Mouse (Mus musculus): ENCODE measurements around the gene Ypel5. TPM values are rescaled to one million over a fixed set of nuclear protein-coding genes. Genes with fewer than 3 reads are reported as not detected.
A peak's percentile ranks its signal among the peaks of the same experiment; 100 is the strongest.

Gene Ypel5
- polyA plus RNA-seq, 1 experiment: not detected

- peaks cover 15% of the 10 kb centered on the region for H3K4me1 ChIP-seq (ENCODE audit: control insufficient read depth, insufficient read depth, low read length)
- TF ChIP-seq POLR2A (IDR thresholded peaks at IDR 0.05; ENCODE audit: insufficient read depth, low read depth, low read length) (no peak), CTCF (IDR thresholded peaks at IDR 0.05; ENCODE audit: insufficient read depth, low read depth, low read length) (peak; percentile 56; the same call in 1 of the 2 replicates)
- H3K4me3 ChIP-seq (ENCODE audit: insufficient read depth, low read depth, low read length): no peak overlapping the region
- WGBS: 19% methylated on average over 12 of the region's 12 CpGs
- no peak overlapping the region for H3K27ac ChIP-seq (ENCODE audit: insufficient read depth, low read depth, low read length)
Observed at GRCm38 (mm10) chr17:72813419-72814315, 22.6 kb upstream of the Ypel5 start.

- peaks cover 21% of the 10 kb centered on the region for H3K4me1 ChIP-seq (ENCODE audit: control insufficient read depth, insufficient read depth, low read length)
- no peak overlapping the region for H3K4me3 ChIP-seq (ENCODE audit: insufficient read depth, low read depth, low read length)
- no peak for TF ChIP-seq CTCF (IDR thresholded peaks at IDR 0.05; ENCODE audit: insufficient read depth, low read depth, low read length)
- TF ChIP-seq POLR2A (IDR thresholded peaks at IDR 0.05; ENCODE audit: insufficient read depth, low read depth, low read length): no peak
- 34% methylated on average over 5 of the region's 5 CpGs for WGBS
- peak overlapping the region; percentile 96 for H3K27ac ChIP-seq (ENCODE audit: insufficient read depth, low read depth, low read length)
Observed at GRCm38 (mm10) chr17:72817574-72817973, 18.7 kb upstream of the Ypel5 start.

- WGBS: 47% methylated on average over 2 of the region's 2 CpGs
- Histone ChIP-seq H3K4me3 (ENCODE audit: insufficient read depth, low read depth, low read length) (no peak overlapping the region), H3K27ac (ENCODE audit: insufficient read depth, low read depth, low read length) (no peak overlapping the region), H3K4me1 (ENCODE audit: control insufficient read depth, insufficient read depth, low read length) (peaks cover 18% of the 10 kb centered on the region)
- TF ChIP-seq POLR2A (IDR thresholded peaks at IDR 0.05; ENCODE audit: insufficient read depth, low read depth, low read length): no peak
- no peak for TF ChIP-seq CTCF (IDR thresholded peaks at IDR 0.05; ENCODE audit: insufficient read depth, low read depth, low read length)
Observed at GRCm38 (mm10) chr17:72819714-72820113, 16.5 kb upstream of the Ypel5 start.

GRCm38 (mm10) chr17:72820425-72820824 lies 15.8 kb upstream of the Ypel5 start:
- H3K27ac ChIP-seq (ENCODE audit: insufficient read depth, low read depth, low read length): peak overlapping the region; percentile 45; the same call in 1 of the 2 replicates
- H3K4me3 ChIP-seq (ENCODE audit: insufficient read depth, low read depth, low read length): no peak overlapping the region
- peaks cover 18% of the 10 kb centered on the region for H3K4me1 ChIP-seq (ENCODE audit: control insufficient read depth, insufficient read depth, low read length)
- 44% methylated on average over 4 of the region's 4 CpGs for WGBS
- TF ChIP-seq CTCF (IDR thresholded peaks at IDR 0.05; ENCODE audit: insufficient read depth, low read depth, low read length) (no peak), POLR2A (IDR thresholded peaks at IDR 0.05; ENCODE audit: insufficient read depth, low read depth, low read length) (no peak)

- H3K27ac ChIP-seq (ENCODE audit: insufficient read depth, low read depth, low read length): no peak overlapping the region
- 83% methylated on average over 1 of the region's 1 CpGs for WGBS
- TF ChIP-seq CTCF (IDR thresholded peaks at IDR 0.05; ENCODE audit: insufficient read depth, low read depth, low read length) (no peak), POLR2A (IDR thresholded peaks at IDR 0.05; ENCODE audit: insufficient read depth, low read depth, low read length) (no peak)
- H3K4me3 ChIP-seq (ENCODE audit: insufficient read depth, low read depth, low read length): no peak overlapping the region
- H3K4me1 ChIP-seq (ENCODE audit: control insufficient read depth, insufficient read depth, low read length): peaks cover 16% of the 10 kb centered on the region
Observed at GRCm38 (mm10) chr17:72821923-72822322, 14.3 kb upstream of the Ypel5 start.

- H3K27ac ChIP-seq (ENCODE audit: insufficient read depth, low read depth, low read length): no peak overlapping the region
- 90% methylated on average over 3 of the region's 3 CpGs for WGBS
Observed at GRCm38 (mm10) chr17:72826916-72827534, 9.2 kb upstream of the Ypel5 start.

GRCm38 (mm10) chr17:72828027-72828678 lies 8.1 kb upstream of the Ypel5 start:
- H3K27ac ChIP-seq (ENCODE audit: insufficient read depth, low read depth, low read length): no peak overlapping the region
- H3K4me3 ChIP-seq (ENCODE audit: insufficient read depth, low read depth, low read length): no peak overlapping the region
- TF ChIP-seq CTCF (IDR thresholded peaks at IDR 0.05; ENCODE audit: insufficient read depth, low read depth, low read length): no peak
- TF ChIP-seq POLR2A (IDR thresholded peaks at IDR 0.05; ENCODE audit: insufficient read depth, low read depth, low read length): no peak
- H3K4me1 ChIP-seq (ENCODE audit: control insufficient read depth, insufficient read depth, low read length): peaks cover 2% of the 10 kb centered on the region; the same call in 1 of the 2 replicates
- WGBS: 87% methylated on average over 3 of the region's 3 CpGs

More at GRCm38 (mm10) chr17:72826916-72827534, 9.2 kb upstream of the Ypel5 start:
- H3K4me1 ChIP-seq (ENCODE audit: control insufficient read depth, insufficient read depth, low read length): peaks cover 2% of the 10 kb centered on the region; the same call in 1 of the 2 replicates
- H3K4me3 ChIP-seq (ENCODE audit: insufficient read depth, low read depth, low read length): no peak overlapping the region
- no peak for TF ChIP-seq POLR2A (IDR thresholded peaks at IDR 0.05; ENCODE audit: insufficient read depth, low read depth, low read length)
- no peak for TF ChIP-seq CTCF (IDR thresholded peaks at IDR 0.05; ENCODE audit: insufficient read depth, low read depth, low read length)

GRCm38 (mm10) chr17:72828687-72829086 lies 7.6 kb upstream of the Ypel5 start:
- TF ChIP-seq POLR2A (IDR thresholded peaks at IDR 0.05; ENCODE audit: insufficient read depth, low read depth, low read length) (no peak), CTCF (IDR thresholded peaks at IDR 0.05; ENCODE audit: insufficient read depth, low read depth, low read length) (no peak)
- H3K27ac ChIP-seq (ENCODE audit: insufficient read depth, low read depth, low read length): no peak overlapping the region
- WGBS: 91% methylated on average over 8 of the region's 8 CpGs
- H3K4me3 ChIP-seq (ENCODE audit: insufficient read depth, low read depth, low read length): no peak overlapping the region
- peaks cover 2% of the 10 kb centered on the region; the same call in 1 of the 2 replicates for H3K4me1 ChIP-seq (ENCODE audit: control insufficient read depth, insufficient read depth, low read length)

Measured in olfactory bulb, adult 2 months (tissue).